Mouse (Mus musculus): ENCODE data around the gene H6pd. TPM values are rescaled to one million over a fixed set of nuclear protein-coding genes. Genes with fewer than 3 reads are reported as not detected.

Gene H6pd
- polyA plus RNA-seq, 1 experiment from 2014 or later = 3.1 TPM

GRCm38 (mm10) chr4:149938701-149939100 is 70.1 kb downstream of the H6pd start:
- H3K4me2 ChIP-seq (ENCODE audit: low read length) = no peak overlapping the region
- peaks cover 8% of the 10 kb centered on the region; the same call in 1 of the 2 replicates for H3K4me1 ChIP-seq (ENCODE audit: control insufficient read depth, insufficient read depth, low read length)
- no peak overlapping the region for H3K9ac ChIP-seq (ENCODE audit: low read depth, low read length)
- H3K27ac ChIP-seq (ENCODE audit: low read length) = no peak overlapping the region
- H3K36me3 ChIP-seq (ENCODE audit: control insufficient read depth, insufficient read depth, low read length) = no peaks in the 10 kb centered on the region
- 64% methylated on average over 8 of the region's 8 CpGs for whole genome bisulfite sequencing
- ATAC-seq = no peak
- no peak overlapping the region for H3K4me3 ChIP-seq (ENCODE audit: low read depth, low read length)
- H3K9me3 ChIP-seq (replicated peaks; ENCODE audit: control insufficient read depth, low read length, poor library complexity, severe bottlenecking) = no peaks in the 10 kb centered on the region
- H3K27me3 ChIP-seq (ENCODE audit: control insufficient read depth, insufficient read depth, low read depth, low read length) = no peaks in the 10 kb centered on the region

GRCm38 (mm10) chr4:149936921-149937320 is 71.9 kb downstream of the H6pd start:
- H3K4me3 ChIP-seq (ENCODE audit: low read depth, low read length) = no peak overlapping the region
- H3K9me3 ChIP-seq (replicated peaks; ENCODE audit: control insufficient read depth, low read length, poor library complexity, severe bottlenecking) = no peaks in the 10 kb centered on the region
- no peaks in the 10 kb centered on the region for H3K4me1 ChIP-seq (ENCODE audit: control insufficient read depth, insufficient read depth, low read length)
- H3K27ac ChIP-seq (ENCODE audit: low read length) = no peak overlapping the region; the same call in 1 of the 2 replicates
- no peak overlapping the region for H3K9ac ChIP-seq (ENCODE audit: low read depth, low read length)
- no peaks in the 10 kb centered on the region for H3K36me3 ChIP-seq (ENCODE audit: control insufficient read depth, insufficient read depth, low read length)
- ATAC-seq = no peak
- WGBS = 63% methylated on average over 5 of the region's 5 CpGs
- H3K4me2 ChIP-seq (ENCODE audit: low read length) = no peak overlapping the region
- no peaks in the 10 kb centered on the region for H3K27me3 ChIP-seq (ENCODE audit: control insufficient read depth, insufficient read depth, low read depth, low read length)

DNA sequence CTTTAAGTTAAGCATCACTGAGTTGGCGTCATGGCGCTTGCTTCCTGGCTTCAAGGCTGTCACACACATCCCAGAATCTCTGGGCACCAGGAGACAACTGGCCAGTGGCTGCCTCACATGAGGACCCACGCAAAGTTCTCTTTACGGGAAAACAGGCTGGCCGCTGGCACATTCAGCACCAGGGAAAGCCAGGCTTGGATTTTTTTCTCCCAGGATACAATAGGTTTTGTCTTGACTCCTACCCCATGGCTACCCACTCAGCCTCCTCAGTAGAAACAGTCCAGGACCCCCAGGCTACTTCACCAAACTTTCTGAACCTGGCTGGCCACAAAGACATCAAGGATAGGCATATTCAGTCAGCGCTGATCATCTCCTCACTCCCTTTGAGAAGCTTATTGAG is 73.4 kb downstream of the H6pd start:
- no peaks in the 10 kb centered on the region for H3K27me3 ChIP-seq (ENCODE audit: control insufficient read depth, insufficient read depth, low read depth, low read length)
- H3K9ac ChIP-seq (ENCODE audit: low read depth, low read length) = no peak overlapping the region
- no peak overlapping the region for H3K4me3 ChIP-seq (ENCODE audit: low read depth, low read length)
- no peaks in the 10 kb centered on the region for H3K36me3 ChIP-seq (ENCODE audit: control insufficient read depth, insufficient read depth, low read length)
- no peak for ATAC-seq
- no peaks in the 10 kb centered on the region for H3K4me1 ChIP-seq (ENCODE audit: control insufficient read depth, insufficient read depth, low read length)
- H3K9me3 ChIP-seq (replicated peaks; ENCODE audit: control insufficient read depth, low read length, poor library complexity, severe bottlenecking) = no peaks in the 10 kb centered on the region
- H3K4me2 ChIP-seq (ENCODE audit: low read length) = no peak overlapping the region
- WGBS = 84% methylated on average over 6 of the region's 6 CpGs
- H3K27ac ChIP-seq (ENCODE audit: low read length) = no peak overlapping the region

- H3K36me3 ChIP-seq (ENCODE audit: control insufficient read depth, insufficient read depth, low read length) = no peaks in the 10 kb centered on the region
- H3K27ac ChIP-seq (ENCODE audit: low read length) = no peak overlapping the region
- H3K9ac ChIP-seq (ENCODE audit: low read depth, low read length) = no peak overlapping the region
- no peaks in the 10 kb centered on the region for H3K27me3 ChIP-seq (ENCODE audit: control insufficient read depth, insufficient read depth, low read depth, low read length)
- no peak for ATAC-seq
- H3K4me1 ChIP-seq (ENCODE audit: control insufficient read depth, insufficient read depth, low read length) = no peaks in the 10 kb centered on the region
- WGBS = 89% methylated on average over 16 of the region's 16 CpGs
- H3K4me2 ChIP-seq (ENCODE audit: low read length) = no peak overlapping the region
- H3K9me3 ChIP-seq (replicated peaks; ENCODE audit: control insufficient read depth, low read length, poor library complexity, severe bottlenecking) = no peaks in the 10 kb centered on the region
- no peak overlapping the region for H3K4me3 ChIP-seq (ENCODE audit: low read depth, low read length)
These were observed 75.1 kb downstream of the H6pd start for GRCm38 (mm10) chr4:149933519-149934245.

- Histone ChIP-seq H3K4me3 (ENCODE audit: low read depth, low read length) (no peak overlapping the region), H3K9me3 (replicated peaks; ENCODE audit: control insufficient read depth, low read length, poor library complexity, severe bottlenecking) (no peaks in the 10 kb centered on the region), H3K4me1 (ENCODE audit: control insufficient read depth, insufficient read depth, low read length) (no peaks in the 10 kb centered on the region), H3K27me3 (ENCODE audit: control insufficient read depth, insufficient read depth, low read depth, low read length) (no peaks in the 10 kb centered on the region), H3K27ac (ENCODE audit: low read length) (no peak overlapping the region), H3K36me3 (ENCODE audit: control insufficient read depth, insufficient read depth, low read length) (no peaks in the 10 kb centered on the region), H3K9ac (ENCODE audit: low read depth, low read length) (no peak overlapping the region), H3K4me2 (ENCODE audit: low read length) (no peak overlapping the region)
- ATAC-seq = no peak
- WGBS = 93% methylated on average over 7 of the region's 7 CpGs
These were observed 75.8 kb downstream of the H6pd start for GRCm38 (mm10) chr4:149933025-149933424.

GRCm38 (mm10) chr4:149932108-149932815 is 76.6 kb downstream of the H6pd start:
- Histone ChIP-seq H3K4me3 (ENCODE audit: low read depth, low read length) (no peak overlapping the region), H3K9ac (ENCODE audit: low read depth, low read length) (no peak overlapping the region), H3K27me3 (ENCODE audit: control insufficient read depth, insufficient read depth, low read depth, low read length) (no peaks in the 10 kb centered on the region), H3K4me1 (ENCODE audit: control insufficient read depth, insufficient read depth, low read length) (no peaks in the 10 kb centered on the region), H3K4me2 (ENCODE audit: low read length) (no peak overlapping the region), H3K27ac (ENCODE audit: low read length) (no peak overlapping the region), H3K36me3 (ENCODE audit: control insufficient read depth, insufficient read depth, low read length) (no peaks in the 10 kb centered on the region), H3K9me3 (replicated peaks; ENCODE audit: control insufficient read depth, low read length, poor library complexity, severe bottlenecking) (no peaks in the 10 kb centered on the region)
- 87% methylated on average over 9 of the region's 9 CpGs for WGBS
- ATAC-seq = no peak

- H3K4me1 ChIP-seq (ENCODE audit: control insufficient read depth, insufficient read depth, low read length) = no peaks in the 10 kb centered on the region
- ATAC-seq = no peak
- 69% methylated on average over 3 of the region's 3 CpGs for WGBS
- no peaks in the 10 kb centered on the region for H3K9me3 ChIP-seq (replicated peaks; ENCODE audit: control insufficient read depth, low read length, poor library complexity, severe bottlenecking)
- H3K9ac ChIP-seq (ENCODE audit: low read depth, low read length) = no peak overlapping the region
- no peak overlapping the region for H3K27ac ChIP-seq (ENCODE audit: low read length)
- no peak overlapping the region for H3K4me2 ChIP-seq (ENCODE audit: low read length)
- H3K4me3 ChIP-seq (ENCODE audit: low read depth, low read length) = no peak overlapping the region
- H3K27me3 ChIP-seq (ENCODE audit: control insufficient read depth, insufficient read depth, low read depth, low read length) = no peaks in the 10 kb centered on the region
- no peaks in the 10 kb centered on the region for H3K36me3 ChIP-seq (ENCODE audit: control insufficient read depth, insufficient read depth, low read length)
These were observed 78.1 kb downstream of the H6pd start for GRCm38 (mm10) chr4:149930755-149931154.

Other genes with a start within 250 kb of the H6pd start
- 28.8 and 29.1 TPM in 2 replicates for gene Slc25a33, start 234.7 kb downstream of the H6pd start, polyA plus RNA-seq (2015; fragmentation: Nextera tagmentation; extraction: Ambion mirVana)
- 3.8 and 5.1 TPM in 2 replicates for gene Spsb1, start 54.0 kb downstream of the H6pd start, polyA plus RNA-seq (2015; fragmentation: Nextera tagmentation; extraction: Ambion mirVana)
- gene Gpr157, start 78.3 kb upstream of the H6pd start, polyA plus RNA-seq (2015; fragmentation: Nextera tagmentation; extraction: Ambion mirVana) = 0.26 and 0.34 TPM in 2 replicates
- gene Slc2a5, start 110.3 kb upstream of the H6pd start, polyA plus RNA-seq (2015; fragmentation: Nextera tagmentation; extraction: Ambion mirVana) = 2.1 and 2.9 TPM in 2 replicates
- not detected in 2 replicates for gene Slc2a7, start 139.9 kb upstream of the H6pd start, polyA plus RNA-seq (2015; fragmentation: Nextera tagmentation; extraction: Ambion mirVana)
- gene Car6, start 192.3 kb upstream of the H6pd start, polyA plus RNA-seq (2015; fragmentation: Nextera tagmentation; extraction: Ambion mirVana) = not detected in 2 replicates
- gene Eno1, start 227.7 kb upstream of the H6pd start, polyA plus RNA-seq (2015; fragmentation: Nextera tagmentation; extraction: Ambion mirVana) = 1,096 and 1,142 TPM in 2 replicates